Mouse (Mus musculus): ENCODE data around the gene Chchd2.

DNA sequence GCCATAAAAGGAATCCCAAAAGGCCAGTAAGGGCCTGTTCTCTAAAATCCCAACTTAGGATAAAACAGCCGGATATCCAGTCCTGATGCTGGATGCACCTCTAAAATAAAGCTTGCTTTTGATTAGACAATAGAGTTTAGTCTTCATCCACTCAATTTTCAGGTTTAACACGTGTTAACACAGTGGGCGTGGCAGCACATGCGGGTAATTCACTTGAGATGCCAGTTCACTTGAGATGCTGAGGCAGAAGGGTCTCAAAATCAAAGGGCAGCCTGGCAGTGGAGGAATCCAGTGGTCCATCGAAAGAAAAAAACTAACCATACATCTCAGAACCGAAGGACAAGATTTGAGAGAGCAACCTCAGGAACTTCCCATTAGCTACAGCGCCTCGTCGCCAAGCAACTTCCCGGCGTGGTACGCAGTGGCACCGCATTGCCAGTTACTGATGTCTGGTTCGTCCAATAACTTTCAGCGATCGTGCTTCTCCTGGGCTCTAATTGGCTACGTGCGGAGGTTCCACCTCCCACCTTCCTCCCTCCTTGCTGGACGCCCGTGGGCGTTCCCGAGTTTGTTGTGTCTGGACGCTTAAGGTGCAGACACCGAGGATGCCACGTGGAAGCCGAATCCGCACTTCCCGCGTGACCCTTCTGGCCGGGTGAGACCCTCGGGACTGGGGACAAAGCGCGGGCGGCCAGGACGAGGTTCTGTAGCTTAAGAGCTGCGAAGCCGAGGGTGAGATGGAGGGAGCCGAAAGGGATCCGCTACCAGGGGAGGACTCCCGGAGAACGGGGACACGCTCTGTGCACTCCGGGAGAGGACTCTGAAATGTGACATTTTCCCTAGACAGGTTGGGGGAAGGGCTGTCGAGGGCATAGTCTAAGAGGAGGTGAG lies 8.2 kb upstream of the Chchd2 start, which contains the start of gene Zbed5:
- TF ChIP-seq CTCF (IDR thresholded peaks at IDR 0.05; ENCODE audit: extremely low read depth, insufficient read length, insufficient replicate concordance, low read depth, low read length) (no peak), POLR2A (IDR thresholded peaks at IDR 0.05; ENCODE audit: low read depth, low read length) (no peak)

All from small intestine, adult 2 months (tissue).